Mouse (Mus musculus): Measurements from ENCODE around the gene Mdh1b. TPM values are rescaled to one million over a fixed set of nuclear protein-coding genes. Genes with fewer than 3 reads are reported as not detected.

Gene Mdh1b
- 0.13 and 0.23 TPM in 2 replicates for polyA plus RNA-seq (2015; fragmentation: Nextera tagmentation; extraction: Ambion mirVana)

DNA sequence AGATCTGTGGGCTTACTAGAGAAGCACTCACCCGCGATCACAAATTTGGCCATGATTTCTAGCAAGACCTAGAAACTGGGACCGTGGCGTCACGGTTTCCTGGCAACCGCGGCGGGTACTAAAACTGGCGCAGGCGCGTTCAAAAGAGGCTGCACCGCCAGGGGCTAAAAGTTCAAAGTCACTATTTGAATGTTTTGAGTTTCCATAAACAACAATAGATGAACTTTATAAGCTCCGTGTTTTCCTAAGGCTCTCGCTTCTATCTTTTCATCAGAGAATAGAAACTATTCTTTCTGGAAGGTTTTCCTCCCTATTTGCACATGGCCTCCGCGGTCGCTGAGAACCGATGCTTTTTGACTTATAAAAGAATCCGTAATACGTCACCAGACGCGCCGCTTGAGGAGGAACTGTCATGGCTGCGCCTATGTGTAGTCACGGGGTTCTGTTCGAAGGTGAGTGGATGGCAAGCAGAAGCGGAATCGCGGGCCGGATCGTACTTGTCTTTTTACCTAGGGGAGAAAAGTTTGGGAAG, at the start of gene Mdh1b, which contains the start of gene Fastkd2:
Gene Mdh1b (minus strand): TSS at position 79 of the 532 bp plus-strand sequence.
Gene Fastkd2 (plus strand): TSS at position 375 of the 532 bp plus-strand sequence.
- peak; percentile 94 for ATAC-seq (replicated peaks; ENCODE audit: low FRiP score)
- Histone ChIP-seq H3K4me3 (replicated peaks) (peak within 1 kb of the TSS; percentile 70), H3K4me1 (peaks cover 21% of the 10 kb centered on the region), H3K36me3 (no peaks in the 10 kb centered on the region), H3K27me3 (no peaks in the 10 kb centered on the region), H3K4me2 (peak within 1 kb of the TSS; percentile 66), H3K9me3 (replicated peaks) (no peaks in the 10 kb centered on the region), H3K9ac (peak within 1 kb of the TSS; percentile 63), H3K27ac (0 out of 2 replicates have a peak within 1 kb of the TSS, but pooled peaks have one; percentile 24)
- 1% methylated on average over 31 of the region's 31 CpGs for WGBS

DNA sequence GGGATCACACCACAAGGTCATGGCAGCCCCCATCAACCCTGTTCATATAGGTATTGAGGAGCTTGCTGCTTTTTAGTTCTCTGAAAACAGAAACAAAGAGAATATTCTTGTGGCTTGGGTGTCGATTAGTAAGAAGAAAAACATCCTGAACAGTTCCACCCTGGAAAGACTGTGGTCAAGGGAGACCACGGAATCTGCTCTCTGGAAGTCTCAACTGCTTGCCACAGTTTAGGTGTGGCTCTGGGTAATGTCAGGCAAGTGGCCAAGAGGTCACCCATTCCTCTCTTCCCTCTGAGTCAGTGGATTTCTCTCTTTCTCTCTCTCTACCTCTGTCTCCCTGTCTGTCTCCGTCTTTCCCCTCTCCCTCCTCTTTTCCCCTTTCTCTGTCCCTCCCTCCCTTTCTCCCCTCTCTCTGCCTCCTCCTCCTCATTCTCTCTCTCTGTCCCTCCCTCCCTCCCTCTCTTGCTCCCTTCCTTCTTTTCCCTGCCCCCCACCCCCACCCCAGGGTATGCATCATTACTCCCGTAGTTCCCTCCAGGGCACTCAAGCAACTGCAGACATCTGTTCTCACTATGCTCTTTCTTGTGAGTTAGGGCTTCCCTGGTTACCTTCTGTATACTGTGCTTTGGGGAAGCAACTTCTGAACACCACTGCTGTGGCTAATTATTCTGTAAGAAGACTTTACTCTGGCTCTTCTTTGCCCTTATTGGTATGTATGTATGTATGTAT, 46.9 kb upstream of the Mdh1b start:
- 30% methylated on average over 4 of the region's 4 CpGs for WGBS
- Histone ChIP-seq H3K9me3 (replicated peaks) (no peaks in the 10 kb centered on the region), H3K36me3 (no peaks in the 10 kb centered on the region), H3K9ac (no peak overlapping the region), H3K4me2 (no peak overlapping the region), H3K27ac (no peak overlapping the region), H3K27me3 (no peaks in the 10 kb centered on the region), H3K4me1 (no peaks in the 10 kb centered on the region), H3K4me3 (replicated peaks) (no peak overlapping the region)
- ATAC-seq (replicated peaks; ENCODE audit: low FRiP score), result no peak

DNA sequence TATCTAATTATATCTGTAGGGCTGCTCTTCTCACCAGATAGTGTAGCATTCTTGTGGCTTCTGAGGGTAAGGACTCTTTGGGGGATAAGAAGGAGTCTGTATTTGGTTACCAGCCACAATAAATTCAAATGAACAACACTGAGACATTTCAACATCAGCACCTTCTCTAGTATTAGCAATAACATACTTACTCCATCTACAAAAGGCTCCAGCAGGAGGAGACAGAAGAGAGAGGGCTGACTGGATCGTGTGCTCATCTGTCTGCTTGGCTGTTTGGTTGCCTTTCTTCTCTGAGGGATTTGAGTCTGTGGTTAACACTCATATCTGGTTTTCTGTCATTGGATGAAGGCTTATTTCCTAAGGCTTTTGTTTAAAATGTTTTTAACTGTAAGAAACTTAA, 46.3 kb upstream of the Mdh1b start:
- no peak overlapping the region for H3K4me2 ChIP-seq
- no peak overlapping the region for H3K9ac ChIP-seq
- H3K27ac ChIP-seq, result no peak overlapping the region
- ATAC-seq (replicated peaks; ENCODE audit: low FRiP score), result no peak
- no peaks in the 10 kb centered on the region for H3K4me1 ChIP-seq
- H3K27me3 ChIP-seq, result no peaks in the 10 kb centered on the region
- no peak overlapping the region for H3K4me3 ChIP-seq (replicated peaks)
- 33% methylated on average over 1 of the region's 1 CpGs for WGBS
- H3K36me3 ChIP-seq, result no peaks in the 10 kb centered on the region
- no peaks in the 10 kb centered on the region for H3K9me3 ChIP-seq (replicated peaks)

DNA sequence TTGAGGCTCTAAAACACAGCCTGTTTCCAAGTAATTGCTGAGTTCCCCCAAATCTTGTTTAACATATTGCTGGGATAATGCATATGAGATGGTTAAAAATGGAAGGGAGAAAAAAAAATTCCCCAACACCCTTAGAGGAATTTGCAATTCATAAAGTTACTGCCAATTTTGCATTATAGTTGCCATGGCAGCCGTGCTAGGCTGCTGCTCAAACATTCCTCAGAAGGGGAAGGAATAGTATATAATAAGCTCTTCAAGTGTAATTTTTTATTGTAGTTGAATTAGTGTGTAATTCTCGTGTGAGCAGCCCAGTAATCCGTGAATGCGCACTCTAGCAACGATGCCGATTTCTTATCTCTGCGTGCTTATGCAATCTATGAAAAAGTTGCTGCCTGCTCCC, 40.2 kb upstream of the Mdh1b start:
- Histone ChIP-seq H3K4me3 (replicated peaks) (no peak overlapping the region), H3K27me3 (no peaks in the 10 kb centered on the region), H3K9ac (no peak overlapping the region), H3K36me3 (no peaks in the 10 kb centered on the region), H3K9me3 (replicated peaks) (no peaks in the 10 kb centered on the region), H3K4me1 (0 out of 2 replicates have a peak, but pooled peaks cover 7% of the 10 kb centered on the region), H3K27ac (no peak overlapping the region), H3K4me2 (no peak overlapping the region)
- WGBS, result 83% methylated on average over 7 of the region's 7 CpGs
- no peak for ATAC-seq (replicated peaks; ENCODE audit: low FRiP score)

DNA sequence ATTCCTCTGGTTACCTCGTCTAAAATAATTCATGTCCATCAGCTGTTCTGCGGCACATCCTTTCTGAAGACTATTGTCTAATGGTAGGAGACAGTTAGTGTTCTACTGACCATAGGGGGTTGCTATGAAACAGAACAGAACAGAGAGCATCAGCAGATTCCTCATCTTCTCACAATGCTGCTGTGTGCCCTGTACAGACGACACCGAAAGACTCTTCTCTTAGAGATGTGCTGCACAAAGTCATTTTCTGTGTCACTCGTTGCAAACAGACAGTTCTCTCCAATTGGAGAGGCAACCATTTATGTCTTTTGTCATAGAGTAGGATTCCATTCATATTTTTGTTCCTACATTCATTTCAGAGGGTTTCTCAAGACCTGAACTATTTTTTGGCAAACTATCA, 39.0 kb upstream of the Mdh1b start, which contains the start of gene 4933402D24Rik:
Gene 4933402D24Rik (minus strand): TSS at position 101 of the 400 bp plus-strand sequence.
- 76% methylated on average over 5 of the region's 5 CpGs for WGBS

DNA sequence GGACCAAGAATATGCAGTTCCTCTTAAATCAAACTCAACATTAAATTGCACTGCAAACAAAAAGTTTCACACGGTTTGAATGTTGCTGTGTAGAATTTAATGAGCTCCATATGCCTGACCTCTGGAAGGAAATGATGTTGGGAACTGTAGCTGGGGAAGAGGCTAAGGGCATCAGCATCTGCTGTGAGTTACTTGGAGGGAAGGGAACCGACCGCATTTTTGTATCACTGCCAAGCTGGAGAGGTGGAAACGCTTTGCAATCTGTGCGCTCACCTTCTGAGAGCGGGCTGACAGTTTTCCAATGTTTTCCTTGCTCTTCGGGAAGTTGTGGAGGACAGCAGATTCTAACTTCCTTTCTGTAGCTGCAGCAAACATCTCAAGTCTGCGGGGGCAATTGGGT, 38.0 kb upstream of the Mdh1b start:
- H3K4me1 ChIP-seq, result peaks cover 15% of the 10 kb centered on the region
- WGBS, result 48% methylated on average over 8 of the region's 8 CpGs
- ATAC-seq (replicated peaks; ENCODE audit: low FRiP score), result no peak
- H3K36me3 ChIP-seq, result no peaks in the 10 kb centered on the region
- no peak overlapping the region for H3K4me3 ChIP-seq (replicated peaks)
- no peaks in the 10 kb centered on the region for H3K27me3 ChIP-seq
- no peak overlapping the region for H3K4me2 ChIP-seq
- no peak overlapping the region for H3K9ac ChIP-seq
- H3K27ac ChIP-seq, result peak overlapping the region; percentile 4; the same call in 1 of the 2 replicates
- no peaks in the 10 kb centered on the region for H3K9me3 ChIP-seq (replicated peaks)

More for the DNA sequence above, 39.0 kb upstream of the Mdh1b start, which contains the start of gene 4933402D24Rik:
- Histone ChIP-seq H3K27me3 (no peaks in the 10 kb centered on the region), H3K4me2 (no peak within 1 kb of the TSS), H3K4me3 (replicated peaks) (no peak within 1 kb of the TSS), H3K9ac (no peak within 1 kb of the TSS), H3K4me1 (0 out of 2 replicates have a peak, but pooled peaks cover 7% of the 10 kb centered on the region), H3K9me3 (replicated peaks) (no peaks in the 10 kb centered on the region), H3K36me3 (no peaks in the 10 kb centered on the region), H3K27ac (peak within 1 kb of the TSS; percentile 4; the same call in 1 of the 2 replicates)
- no peak for ATAC-seq (replicated peaks; ENCODE audit: low FRiP score)

DNA sequence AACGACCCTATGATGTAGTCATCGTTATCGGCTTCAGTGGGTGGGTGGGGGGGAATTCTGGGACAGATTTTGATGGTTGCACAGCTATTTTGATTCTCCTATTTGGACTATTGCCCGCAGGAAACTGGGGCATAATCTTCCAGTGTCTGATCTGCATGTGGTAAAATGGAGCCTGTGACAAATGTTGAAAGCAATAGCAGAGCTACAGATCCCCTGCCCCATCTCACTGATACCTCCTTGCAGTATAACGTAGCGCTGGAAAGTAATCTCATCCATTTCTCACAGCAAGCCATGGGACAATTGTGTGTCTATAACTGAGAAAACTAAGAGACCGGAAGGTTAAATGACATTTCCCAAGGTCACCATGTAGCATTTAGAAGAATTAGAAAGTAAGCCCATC, 34.3 kb upstream of the Mdh1b start:
- 87% methylated on average over 7 of the region's 7 CpGs for WGBS
- no peak for ATAC-seq (replicated peaks; ENCODE audit: low FRiP score)
- no peak overlapping the region for H3K27ac ChIP-seq
- peaks cover 18% of the 10 kb centered on the region for H3K4me1 ChIP-seq
- H3K4me3 ChIP-seq (replicated peaks), result no peak overlapping the region
- no peaks in the 10 kb centered on the region for H3K36me3 ChIP-seq
- no peaks in the 10 kb centered on the region for H3K27me3 ChIP-seq
- H3K9me3 ChIP-seq (replicated peaks), result no peaks in the 10 kb centered on the region
- no peak overlapping the region for H3K4me2 ChIP-seq
- H3K9ac ChIP-seq, result no peak overlapping the region

DNA sequence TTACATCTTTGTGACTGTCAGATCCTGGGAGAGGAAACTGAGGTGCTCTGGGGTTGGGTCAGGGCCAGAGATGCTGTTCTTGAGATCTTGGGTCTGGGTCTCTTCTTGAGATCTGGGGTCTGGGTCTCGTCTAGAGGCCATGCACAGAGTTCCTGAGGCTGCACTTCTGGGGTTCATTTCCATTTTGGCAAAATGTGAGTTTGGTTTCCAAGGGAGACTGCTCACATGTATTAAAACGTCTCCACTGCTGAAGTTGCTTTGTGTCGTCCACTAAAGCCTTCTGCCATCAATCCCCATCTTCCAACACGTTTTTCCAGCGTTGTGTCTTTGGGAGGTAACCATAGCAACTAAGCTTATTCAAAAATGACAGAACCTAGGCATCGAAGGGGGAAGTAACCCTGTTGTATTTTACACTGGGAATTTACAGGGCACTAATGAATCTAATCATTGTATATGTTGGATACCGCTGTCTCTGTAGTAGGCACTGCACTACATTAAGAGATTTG, 33.8 kb upstream of the Mdh1b start:
- Histone ChIP-seq H3K36me3 (no peaks in the 10 kb centered on the region), H3K4me3 (replicated peaks) (no peak overlapping the region), H3K4me1 (peaks cover 18% of the 10 kb centered on the region), H3K9ac (no peak overlapping the region), H3K9me3 (replicated peaks) (no peaks in the 10 kb centered on the region), H3K27ac (peak overlapping the region; percentile 41; the same call in 1 of the 2 replicates), H3K27me3 (no peaks in the 10 kb centered on the region), H3K4me2 (no peak overlapping the region)
- 57% methylated on average over 7 of the region's 7 CpGs for WGBS
- no peak for ATAC-seq (replicated peaks; ENCODE audit: low FRiP score)

DNA sequence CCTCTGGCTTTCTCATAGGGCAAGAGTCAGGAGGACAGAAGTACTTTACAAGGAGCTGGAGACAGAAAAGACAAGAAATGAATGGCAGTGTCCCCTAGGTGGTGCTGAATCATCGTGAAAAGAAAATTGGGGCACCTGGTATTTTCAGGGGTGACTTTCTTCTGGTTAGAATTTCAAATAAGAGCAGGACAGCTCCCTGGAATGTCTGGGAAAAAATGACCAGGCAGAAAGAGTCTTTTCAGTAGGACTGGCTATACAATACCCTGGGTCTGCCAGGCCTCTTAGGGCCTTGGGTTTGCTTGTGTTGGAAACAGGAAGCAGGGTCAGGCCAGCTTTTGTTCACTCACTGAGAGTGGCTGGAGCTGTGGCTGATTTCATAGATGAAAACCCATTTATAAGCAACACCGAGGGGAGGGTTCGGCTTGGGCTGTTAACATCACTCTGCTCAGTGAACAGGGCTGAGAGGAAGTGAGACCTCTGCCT, 33.1 kb upstream of the Mdh1b start:
- ATAC-seq (replicated peaks; ENCODE audit: low FRiP score), result peak; percentile 70; the same call in 1 of the 2 replicates
- Histone ChIP-seq H3K4me2 (no peak overlapping the region), H3K4me1 (peaks cover 12% of the 10 kb centered on the region), H3K36me3 (no peaks in the 10 kb centered on the region), H3K4me3 (replicated peaks) (no peak overlapping the region), H3K27ac (peak overlapping the region; percentile 41; the same call in 1 of the 2 replicates), H3K9me3 (replicated peaks) (no peaks in the 10 kb centered on the region), H3K9ac (no peak overlapping the region), H3K27me3 (no peaks in the 10 kb centered on the region)
- WGBS, result 6% methylated on average over 3 of the region's 3 CpGs

DNA sequence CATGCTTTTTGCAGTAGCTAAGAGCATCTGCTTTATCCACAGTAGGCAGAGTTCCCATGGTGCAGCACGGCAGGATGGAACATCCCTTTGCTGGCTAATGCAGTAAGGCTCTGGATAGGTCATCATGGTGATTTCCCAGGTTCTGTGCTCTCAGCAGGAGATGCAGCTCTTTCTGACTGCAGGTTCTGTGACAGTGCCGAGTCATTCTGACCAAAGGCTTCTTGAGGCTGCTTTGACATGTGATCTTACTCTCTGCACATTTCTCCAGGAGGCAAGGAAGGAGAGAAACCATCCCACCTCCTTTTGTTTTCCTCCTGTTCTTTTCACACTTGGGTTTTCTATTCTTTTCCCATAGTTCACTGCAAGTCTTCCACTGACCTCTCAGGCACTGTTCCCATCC, 25.9 kb upstream of the Mdh1b start:
- 74% methylated on average over 2 of the region's 2 CpGs for WGBS
- Histone ChIP-seq H3K27ac (no peak overlapping the region), H3K4me2 (no peak overlapping the region), H3K36me3 (peaks cover 23% of the 10 kb centered on the region), H3K4me3 (replicated peaks) (no peak overlapping the region), H3K4me1 (no peaks in the 10 kb centered on the region), H3K9ac (no peak overlapping the region), H3K27me3 (no peaks in the 10 kb centered on the region), H3K9me3 (replicated peaks) (no peaks in the 10 kb centered on the region)
- no peak for ATAC-seq (replicated peaks; ENCODE audit: low FRiP score)

DNA sequence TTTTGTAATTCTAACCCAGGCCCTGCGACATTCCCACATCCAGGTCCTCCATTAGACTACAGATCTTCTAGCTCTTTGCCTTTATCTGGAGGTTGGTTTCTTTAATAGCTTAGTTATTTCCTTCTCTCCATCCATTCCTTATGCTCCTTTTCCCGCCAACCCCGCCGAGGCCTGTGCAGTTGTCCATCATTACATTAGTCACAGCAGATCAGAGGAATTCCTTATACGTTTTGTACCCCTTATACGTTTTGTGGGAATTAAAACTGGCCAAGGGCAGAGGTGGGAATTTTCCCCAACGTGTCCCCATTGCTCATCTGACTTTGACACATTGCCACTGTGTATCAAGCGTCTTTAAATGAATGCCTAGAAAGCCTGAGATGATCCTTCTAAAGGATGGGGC, 322 bp downstream of the Mdh1b start:
- Histone ChIP-seq H3K4me3 (replicated peaks) (peak overlapping the region; percentile 70), H3K9ac (peak overlapping the region; percentile 63)
- 48% methylated on average over 8 of the region's 8 CpGs for WGBS

DNA sequence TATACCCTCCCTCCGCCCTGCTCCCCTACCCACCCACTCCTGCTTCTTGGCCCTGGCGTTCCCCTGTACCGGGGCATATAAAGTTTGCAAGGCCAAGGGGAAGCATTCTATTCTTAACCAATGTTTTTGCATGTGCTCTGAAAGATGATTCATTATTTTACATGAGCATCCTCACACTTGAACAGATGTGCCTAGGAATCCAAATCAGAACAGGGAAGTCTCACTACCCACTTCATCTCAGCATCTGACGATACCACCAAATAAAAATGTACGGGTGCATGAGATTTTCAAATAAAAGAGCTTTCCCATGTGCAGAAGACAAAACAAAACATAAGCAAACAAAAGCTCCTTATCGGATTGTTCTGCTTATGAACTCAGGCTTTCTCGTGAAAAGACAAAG, 10.0 kb downstream of the Mdh1b start:
- Histone ChIP-seq H3K4me2 (no peak overlapping the region), H3K4me1 (no peaks in the 10 kb centered on the region), H3K27me3 (no peaks in the 10 kb centered on the region; the same call in 1 of the 2 replicates), H3K27ac (no peak overlapping the region), H3K9ac (no peak overlapping the region), H3K9me3 (replicated peaks) (no peaks in the 10 kb centered on the region), H3K4me3 (replicated peaks) (no peak overlapping the region), H3K36me3 (no peaks in the 10 kb centered on the region)
- 85% methylated on average over 7 of the region's 7 CpGs for WGBS
- ATAC-seq (replicated peaks; ENCODE audit: low FRiP score), result no peak

More for the DNA sequence above, 322 bp downstream of the Mdh1b start:
- ATAC-seq (replicated peaks; ENCODE audit: low FRiP score), result 0 out of 2 replicates have a peak, but pooled peaks have one; percentile 24
- no peaks in the 10 kb centered on the region for H3K36me3 ChIP-seq
- H3K4me2 ChIP-seq, result peak overlapping the region; percentile 66
- H3K27ac ChIP-seq, result no peak overlapping the region
- no peaks in the 10 kb centered on the region; the same call in 1 of the 2 replicates for H3K27me3 ChIP-seq
- H3K4me1 ChIP-seq, result peaks cover 21% of the 10 kb centered on the region
- H3K9me3 ChIP-seq (replicated peaks), result no peaks in the 10 kb centered on the region
